Mouse (Mus musculus): ENCODE measurements around the gene Znrf1.
"Not testable (repeated sequence)": the region's sequence is repeated elsewhere in the genome, so short reads cannot be mapped to it uniquely, and the experiment has no call there.

Gene Znrf1

DNA sequence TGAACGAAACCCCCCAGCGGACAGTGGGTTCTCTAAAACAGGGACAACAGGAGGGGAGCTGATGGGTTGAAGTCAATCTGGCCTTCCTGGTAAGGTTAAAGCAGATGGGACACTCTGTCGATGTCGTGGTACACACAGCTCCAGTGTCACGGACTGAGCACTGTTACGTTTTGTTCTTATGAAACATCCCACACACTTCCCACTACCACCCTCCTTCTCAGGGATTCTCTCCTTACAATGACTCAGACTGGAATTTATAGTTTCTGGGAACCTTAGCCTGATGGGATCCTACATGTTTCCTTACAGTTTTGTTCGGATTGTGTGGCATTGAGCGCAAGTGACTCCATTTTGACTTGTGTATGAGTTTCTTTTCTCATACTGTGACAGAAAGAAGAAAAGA, 95.7 kb downstream of the Znrf1 start:
- DNase-seq (ENCODE audit: low spot score), result no peak

DNA sequence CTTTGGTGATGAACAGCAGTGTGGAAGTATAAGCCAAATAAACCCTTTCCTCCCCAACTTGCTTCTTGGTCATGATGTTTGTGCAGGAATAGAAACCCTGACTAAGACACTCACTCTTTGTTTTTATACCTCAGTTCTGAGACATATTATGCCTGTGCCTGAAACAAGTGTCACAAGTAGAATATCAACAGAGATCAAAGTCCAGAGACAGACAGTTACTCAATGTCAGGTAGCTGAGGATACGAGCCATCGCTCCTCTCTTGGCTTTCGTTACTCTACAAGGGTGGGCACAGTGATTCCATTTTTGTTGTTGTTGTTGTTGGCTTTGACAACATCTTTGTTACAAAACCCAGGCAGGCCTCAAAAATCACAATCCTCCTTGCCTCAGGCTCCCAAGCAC, 97.1 kb downstream of the Znrf1 start:
- no peak for DNase-seq (ENCODE audit: low spot score)

DNA sequence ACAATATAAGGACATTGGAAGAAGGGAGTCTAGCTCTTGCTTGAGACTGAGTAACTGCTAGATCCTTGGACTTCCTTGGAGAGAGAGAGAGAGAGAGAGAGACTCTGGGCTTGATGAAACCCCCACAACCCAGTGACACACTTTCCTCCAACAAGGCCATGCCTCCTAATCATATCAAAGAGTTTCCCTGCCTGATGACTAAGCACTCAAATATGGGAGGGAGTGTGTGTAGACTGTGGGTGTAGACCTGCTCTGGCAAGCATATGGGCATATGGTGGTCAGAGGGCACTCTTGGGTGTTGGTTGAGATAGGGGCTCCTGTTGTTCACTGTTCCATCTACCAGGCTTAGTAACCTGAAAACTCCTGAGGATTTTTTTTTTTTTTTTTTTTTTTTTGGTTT, 102.2 kb downstream of the Znrf1 start:
- DNase-seq (ENCODE audit: low spot score), result no peak

DNA sequence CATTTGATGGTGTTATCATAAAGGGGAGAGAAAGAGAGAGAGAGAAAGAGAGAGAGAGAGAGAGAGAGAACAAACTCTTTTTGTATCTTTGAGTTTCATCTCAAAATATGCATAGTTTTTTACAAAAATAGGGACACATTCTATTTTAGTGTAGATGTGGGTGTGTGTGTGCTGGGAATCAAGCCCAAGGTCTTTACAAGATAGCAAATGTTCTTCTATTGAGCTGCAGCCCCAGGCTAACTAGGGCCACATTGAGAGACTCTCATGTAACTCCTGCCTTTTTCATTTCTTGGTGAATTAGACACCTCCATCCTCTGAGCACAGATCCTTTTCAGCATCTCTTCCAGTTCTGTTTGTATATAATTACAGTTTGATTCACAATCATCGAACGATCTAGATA, 105.2 kb downstream of the Znrf1 start:
- no peak for DNase-seq (ENCODE audit: low spot score)

DNA sequence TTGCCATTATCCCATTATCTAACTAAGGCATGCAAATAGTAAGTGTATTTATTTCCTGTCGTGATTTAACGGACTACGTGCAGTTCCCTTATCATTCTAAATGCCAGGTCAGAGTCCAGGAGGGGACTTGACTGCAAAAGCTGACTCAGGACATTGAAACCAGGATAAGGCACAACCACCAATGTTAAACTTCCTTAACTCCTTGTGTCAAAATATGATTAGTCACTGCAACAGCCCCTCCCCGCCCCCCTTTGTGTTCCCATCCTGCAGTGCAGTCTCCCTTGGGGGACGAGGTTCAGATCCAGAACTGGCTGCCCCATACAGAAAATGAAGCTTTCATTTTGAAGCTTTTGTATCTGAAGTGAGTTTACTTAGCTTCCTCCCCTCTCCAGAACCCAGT, 106.6 kb downstream of the Znrf1 start:
- DNase-seq (ENCODE audit: low spot score), result no peak

DNA sequence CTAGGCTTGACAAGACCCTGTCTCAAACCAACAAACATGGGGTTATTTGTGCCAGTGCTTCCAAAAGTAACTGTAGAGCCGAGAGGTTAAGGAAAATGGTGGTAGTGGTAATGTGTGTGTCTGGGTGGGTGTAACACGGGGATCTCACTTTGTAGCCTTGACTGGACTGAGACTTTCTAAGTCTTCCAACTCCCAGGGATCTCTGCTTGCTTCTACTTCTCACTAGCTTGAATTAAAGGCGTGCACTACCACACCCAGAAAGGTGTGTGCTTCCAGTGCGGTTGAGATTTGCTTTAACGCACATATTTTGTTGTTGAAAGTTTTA, 107.0 kb downstream of the Znrf1 start:
- DNase-seq (ENCODE audit: low spot score), result no peak

DNA sequence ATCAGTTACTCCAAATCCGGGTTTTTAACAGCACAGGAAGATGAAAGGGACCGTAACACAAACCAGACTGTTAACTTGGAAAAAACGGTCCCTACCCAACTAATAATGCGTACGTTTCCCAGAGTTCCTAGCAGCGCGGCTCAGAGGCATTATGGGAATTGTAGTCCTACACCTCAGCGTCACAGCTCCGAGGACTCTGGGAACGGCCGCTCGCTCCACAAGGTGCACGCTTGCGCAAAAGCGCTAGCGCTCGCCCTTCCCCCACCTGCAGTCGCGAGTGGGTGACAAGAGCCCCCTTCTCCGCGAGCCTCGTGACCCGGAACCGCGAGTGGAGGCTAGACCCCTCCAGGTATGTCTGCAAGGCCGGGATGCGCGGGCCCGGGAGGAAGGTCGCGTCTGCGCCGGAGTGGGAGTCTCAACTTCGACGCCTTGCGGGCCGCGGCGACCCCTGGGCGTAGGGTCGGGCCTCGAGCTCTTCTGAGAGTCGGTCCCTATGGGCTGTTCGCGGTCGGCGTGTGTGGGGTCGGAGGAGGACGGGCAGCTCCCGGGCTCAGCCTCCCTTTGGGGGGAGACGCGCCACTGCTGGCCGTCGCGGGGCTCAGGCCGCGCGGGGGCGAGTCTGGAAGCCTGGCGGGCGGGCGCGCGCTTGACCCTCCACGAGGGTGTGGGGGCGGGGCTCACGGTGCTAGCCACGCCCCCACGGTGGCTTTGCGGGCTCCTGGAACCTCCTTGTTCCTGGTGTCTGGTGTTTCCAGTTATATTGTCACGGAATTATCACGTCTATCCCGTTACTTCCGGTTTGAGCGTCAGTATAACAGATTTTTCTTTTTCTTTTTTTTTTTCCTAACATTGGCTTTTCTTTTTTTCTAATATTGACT, 107.6 kb downstream of the Znrf1 start, which contains the start of gene Zfp1:
Zfp1 (plus strand) TSS at position 138 of the 878 bp plus-strand sequence.
- DNase-seq (ENCODE audit: low spot score), result peak; percentile 83

DNA sequence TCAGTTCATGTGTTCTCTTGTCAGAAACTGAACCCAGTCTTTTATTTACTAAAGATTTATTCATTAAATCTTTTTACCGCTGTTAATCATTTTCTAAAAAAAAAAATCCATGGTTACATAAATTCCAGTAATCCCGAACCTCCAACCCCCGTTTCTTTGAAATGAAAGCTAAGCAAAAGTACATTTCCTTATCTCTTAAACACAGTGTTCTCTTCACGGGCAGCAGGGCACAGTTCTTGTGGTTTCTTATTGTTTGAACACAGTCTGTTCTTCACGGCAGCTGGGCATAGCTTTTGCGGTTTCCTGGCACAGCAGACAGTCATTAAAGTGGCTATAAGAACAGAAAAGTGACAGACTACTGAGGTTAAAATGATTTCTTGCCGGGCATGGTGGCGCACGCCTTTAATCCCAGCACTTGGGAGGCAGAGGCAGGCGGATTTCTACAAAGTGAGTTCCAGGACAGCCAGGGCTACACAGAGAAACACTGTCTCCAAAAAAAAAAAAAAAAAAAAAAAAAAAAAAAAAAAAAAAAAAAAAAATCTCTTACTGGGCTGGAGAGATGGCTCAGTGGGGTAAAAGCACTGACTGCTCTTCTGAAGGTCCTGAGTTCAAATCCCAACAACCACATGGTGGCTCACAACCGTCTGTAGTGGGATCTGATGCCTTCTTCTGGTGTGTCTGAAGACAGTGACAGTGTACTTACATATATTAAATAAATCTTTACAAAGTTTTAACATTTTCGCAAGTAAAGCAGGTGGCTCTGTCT, 108.6 kb downstream of the Znrf1 start:
- not testable (repeated sequence) for DNase-seq (ENCODE audit: low spot score)

DNA sequence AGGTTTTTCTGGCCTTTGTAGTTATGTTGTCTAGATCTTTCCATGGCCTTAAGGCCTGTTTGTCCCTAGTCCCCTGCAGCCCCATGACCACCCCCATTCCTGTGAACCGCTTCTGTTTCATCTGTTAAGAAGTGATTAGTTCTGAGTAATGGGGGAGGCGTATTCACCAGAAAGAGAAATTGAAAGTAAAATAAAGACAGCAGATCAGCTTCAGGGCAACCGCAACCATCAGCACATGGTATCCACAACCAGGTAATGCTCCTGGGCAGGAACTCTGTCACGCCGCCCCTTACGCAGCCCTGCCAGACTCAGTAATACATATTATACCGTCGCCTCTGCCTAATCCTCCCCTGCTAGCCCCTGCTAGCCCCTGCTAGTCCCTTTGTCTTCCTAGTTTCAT, 109.8 kb downstream of the Znrf1 start:
- DNase-seq (ENCODE audit: low spot score), result no peak

DNA sequence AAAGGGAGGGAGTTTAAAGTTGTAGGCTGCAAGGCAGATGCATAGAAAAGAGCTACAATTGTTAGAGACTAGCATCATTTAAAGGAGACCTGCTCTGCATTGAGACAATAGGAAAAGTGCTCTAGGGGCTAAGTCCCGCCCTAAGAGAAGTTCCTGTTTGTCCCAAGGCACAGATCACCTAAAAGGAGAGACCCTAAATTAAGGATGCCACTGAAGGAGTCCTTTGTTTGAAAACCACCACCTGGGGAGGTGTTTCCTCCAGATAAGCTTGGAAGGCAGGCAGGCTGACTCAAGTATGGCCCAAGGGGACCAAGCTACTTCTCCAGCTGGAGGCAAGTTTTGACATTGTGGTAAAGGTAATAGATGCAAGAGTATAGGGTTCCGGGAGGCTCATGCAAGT, 112.9 kb downstream of the Znrf1 start:
- no peak for DNase-seq (ENCODE audit: low spot score)

DNA sequence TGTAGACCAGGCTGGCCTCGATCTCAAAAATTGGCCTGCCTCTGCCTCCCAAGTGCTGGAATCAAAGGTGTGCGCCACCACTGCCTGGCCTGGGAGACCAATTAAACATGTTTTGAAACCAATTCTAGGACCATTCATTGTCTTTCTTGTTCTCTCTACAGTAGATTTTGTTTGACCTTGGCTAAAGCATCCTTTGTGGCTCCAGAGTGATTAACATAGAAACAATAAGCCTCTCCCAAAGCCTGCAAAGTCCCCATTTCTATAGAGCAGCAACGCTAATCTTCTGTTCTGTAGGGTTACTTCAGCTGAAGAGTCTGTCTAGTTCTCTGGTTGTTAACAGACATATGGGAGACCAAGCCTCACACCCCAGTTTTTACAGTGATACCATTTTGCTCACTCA, 114.8 kb downstream of the Znrf1 start:
- no peak for DNase-seq (ENCODE audit: low spot score)

DNA sequence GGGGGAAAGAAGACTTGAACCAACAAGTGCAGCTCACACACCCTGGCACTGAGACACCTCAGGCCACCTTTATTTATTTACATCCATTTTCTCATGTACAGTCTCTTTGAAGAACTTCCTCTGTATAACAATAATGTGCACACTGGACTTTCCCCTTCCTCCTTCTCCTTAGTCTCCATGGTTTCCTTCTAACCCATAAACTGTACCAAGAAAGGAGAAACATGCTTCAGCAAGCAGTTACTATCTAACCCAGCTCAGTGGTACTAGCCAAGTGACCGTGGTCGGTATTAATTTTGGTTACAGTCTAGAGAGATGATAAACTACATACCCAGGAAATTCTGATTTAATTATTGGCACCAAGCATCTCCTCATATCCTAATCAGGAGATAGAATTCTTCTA, 117.6 kb downstream of the Znrf1 start:
- no peak for DNase-seq (ENCODE audit: low spot score)

DNA sequence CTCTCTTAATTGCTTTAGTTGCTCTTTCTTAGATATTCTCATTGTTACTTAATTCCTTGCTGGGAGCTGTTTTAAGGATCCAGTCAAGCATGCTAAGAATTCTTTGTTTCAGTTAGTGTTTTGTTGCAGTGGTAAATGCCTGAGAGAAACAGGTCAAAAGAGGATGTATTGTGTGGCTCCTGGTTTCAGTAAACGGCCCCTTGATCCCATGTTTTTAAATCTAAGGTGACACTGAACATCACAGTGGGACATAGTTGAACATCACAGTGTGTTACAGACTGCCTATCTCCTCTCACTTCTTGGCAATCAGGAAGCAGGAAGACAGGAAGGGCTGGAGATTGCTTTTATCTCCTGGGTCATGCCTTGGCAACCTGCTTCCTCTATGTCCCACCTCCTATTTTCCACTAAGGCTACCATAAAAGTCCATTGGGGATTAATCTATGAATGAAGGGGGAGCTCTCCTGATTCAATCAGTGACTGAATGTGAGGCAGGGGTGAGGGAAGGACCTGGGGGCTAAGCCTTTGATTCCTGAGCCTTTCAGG, 121.5 kb downstream of the Znrf1 start:
- DNase-seq (ENCODE audit: low spot score), result no peak

DNA sequence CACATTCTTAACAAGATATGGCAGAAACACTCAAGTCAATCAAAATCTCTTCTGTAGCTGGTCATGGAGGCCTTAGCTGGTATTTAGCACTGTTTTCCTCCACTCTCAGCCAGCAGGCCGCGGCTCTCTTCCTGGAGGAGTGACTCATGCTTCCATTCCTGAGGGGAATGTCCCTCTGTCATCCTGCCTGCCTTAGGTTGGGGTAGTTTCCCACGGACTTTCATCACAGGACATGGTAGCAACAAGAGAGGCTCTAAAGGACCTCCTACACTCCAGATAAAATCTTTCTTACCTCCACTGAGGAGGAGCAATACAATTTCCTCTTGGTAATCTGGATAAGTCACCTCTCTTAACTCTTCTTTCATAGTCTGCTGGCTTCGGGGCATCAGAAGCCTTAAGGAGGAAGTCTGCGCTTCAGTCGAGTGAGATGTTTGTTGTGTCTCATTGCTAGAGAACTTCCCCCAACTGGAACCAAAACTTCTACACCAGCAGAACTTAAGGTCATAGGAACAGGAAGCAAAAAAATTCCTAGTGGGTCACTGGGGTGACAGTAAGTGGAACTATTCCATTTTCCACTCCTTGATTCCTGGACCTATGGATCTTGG, 123.0 kb downstream of the Znrf1 start:
- DNase-seq (ENCODE audit: low spot score), result no peak

DNA sequence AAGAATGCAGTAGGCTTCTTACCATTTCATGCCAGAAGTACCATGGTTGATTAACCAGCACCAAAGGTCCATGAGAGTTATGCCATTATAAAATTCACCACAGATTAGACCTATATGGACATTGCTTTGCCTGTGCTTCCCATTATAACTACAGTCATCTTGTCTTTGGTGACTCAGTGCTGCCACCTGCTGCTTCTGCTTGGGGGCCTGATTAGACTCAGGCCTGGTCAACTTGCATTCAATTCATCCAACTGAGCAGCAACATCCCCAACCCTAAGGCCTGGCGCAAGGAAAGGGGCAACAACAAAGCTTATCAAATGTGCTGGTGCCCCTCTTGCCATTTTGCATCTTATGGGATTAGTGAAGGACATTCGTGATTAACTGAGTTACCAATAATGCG, 126.6 kb downstream of the Znrf1 start:
- peak; percentile 81 for DNase-seq (ENCODE audit: low spot score)

DNA sequence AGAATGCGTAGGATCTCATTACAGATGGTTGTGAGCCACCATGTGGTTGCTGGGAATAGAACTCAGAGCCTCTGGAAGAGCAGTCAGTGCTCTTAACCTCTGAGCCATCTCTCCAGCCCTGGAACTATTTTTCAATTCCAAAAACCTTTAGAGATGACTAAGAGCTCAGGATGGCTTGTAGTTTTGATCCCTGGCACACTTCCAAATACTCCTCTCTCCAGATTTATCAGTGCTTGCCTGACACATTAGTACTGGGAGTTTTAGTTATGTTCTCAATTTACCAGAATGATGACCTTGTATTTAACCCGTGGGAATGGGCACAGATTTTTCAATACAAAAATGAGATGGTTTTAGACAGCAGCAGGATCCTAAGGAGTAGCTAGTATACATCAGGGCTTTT, 130.9 kb downstream of the Znrf1 start:
- no peak for DNase-seq (ENCODE audit: low spot score)

Data from urinary bladder, postnatal 25 days (tissue).